Mouse (Mus musculus): Measurements from ENCODE around the gene Foxe1. TPM values are rescaled to one million over a fixed set of nuclear protein-coding genes. Genes with fewer than 3 reads are reported as not detected.

Foxe1 gene
- polyA plus RNA-seq, 1 experiment from 2014 or later = 0.08 TPM

DNA sequence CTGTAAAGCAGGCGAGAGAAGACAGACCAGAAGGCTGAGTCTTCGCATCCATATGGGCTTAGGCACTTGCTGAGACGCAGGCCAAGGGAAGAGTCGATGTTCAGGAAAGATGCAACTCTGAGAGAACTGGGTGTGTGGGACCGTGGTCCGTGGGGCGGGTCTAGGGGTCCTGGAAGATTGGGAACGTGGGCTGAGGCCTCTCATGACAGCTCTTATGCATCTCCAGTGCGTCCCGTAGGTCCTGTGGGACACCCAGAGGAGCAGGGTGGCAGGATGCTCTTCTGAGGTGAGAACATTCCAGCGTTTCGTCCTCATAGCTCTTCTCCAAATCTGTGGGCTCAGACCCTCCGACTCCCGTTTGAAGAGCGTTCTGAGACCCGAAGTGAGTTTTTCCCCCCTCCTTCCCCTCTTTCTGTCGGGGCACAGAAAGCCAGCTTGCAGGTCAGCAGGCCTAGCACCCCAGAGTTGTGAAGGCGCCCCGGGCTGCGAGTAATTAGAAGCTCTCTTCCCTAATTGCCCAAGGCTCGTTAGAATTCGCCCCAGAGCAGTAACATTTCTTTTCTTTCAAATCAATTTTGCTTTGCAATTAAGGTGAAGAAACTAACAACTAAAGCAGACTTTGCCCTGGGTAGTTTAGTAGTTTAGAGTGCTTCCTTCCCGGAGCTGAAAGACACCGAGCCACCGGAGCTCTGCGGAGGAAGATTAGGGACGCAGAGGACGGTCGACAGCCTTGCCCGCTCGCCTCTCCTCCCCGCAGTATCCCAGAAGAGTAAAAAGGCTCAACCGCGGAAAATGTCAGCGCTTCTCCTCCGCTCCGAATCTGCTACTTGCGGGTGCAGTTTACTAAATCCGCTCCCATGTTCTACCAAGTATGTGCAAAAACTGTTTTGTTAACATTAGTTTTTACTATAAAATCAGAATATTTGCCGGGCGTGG is 4.4 kb downstream of the Foxe1 start:
- DNase-seq (ENCODE audit: low spot score) = no peak

DNA sequence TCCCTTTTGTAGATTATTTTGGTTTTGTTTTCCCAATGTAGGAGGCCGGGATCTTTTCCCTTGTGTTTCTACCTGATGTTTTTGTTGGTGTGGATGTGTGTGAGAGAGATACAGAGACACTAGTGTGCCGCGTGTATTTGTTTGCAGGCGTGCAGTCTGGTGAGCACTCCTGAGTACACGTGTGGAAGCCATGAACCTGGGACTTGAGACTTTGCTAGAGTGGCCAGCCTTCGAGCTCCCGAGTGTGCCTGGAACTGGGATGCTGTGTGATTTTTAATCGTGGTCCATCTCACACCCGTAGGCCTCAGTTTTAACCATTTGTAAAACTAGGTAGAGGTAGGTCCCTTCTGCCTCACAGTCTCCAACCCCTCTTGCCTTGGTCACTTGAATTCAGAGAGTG is 5.5 kb downstream of the Foxe1 start:
- DNase-seq (ENCODE audit: low spot score) = no peak

DNA sequence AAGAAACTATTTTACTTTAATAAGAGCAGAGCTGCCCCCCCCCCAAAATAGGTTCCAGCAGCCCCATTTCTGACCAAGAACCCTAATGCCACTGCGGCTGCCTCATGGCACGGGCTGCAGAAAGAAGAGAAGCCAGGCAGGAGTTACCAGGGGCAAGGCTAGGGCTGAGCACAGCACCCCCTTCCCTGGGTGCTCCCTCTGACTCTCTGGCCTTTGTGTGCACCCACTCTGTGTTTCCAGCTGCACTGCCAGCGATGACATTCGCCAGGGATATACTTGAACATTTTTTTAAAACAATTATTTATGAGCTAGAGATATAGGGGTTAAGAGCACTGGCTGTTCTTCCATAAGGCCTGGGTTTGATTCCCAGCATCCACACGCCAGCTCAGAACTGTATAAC is 6.1 kb downstream of the Foxe1 start:
- no peak for DNase-seq (ENCODE audit: low spot score)

DNA sequence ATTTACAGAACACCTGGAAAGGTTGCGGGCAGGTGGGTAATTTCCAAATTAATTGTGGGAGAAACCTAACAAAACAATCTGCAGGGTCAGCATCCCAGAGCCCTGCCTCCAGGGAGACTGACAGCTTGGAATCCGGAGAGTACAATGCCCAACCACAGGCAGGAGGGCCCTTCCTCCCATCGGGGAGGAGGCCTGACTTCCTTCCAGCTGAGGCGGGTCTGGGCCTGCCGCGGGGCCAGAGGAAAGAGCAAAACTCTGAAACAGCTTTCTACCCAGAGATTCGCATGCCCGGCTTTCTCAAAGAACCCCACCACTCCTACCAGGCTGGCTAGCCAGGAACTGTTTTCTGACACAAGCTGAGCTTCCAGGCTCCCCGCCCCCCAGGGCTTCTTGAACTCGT is 9.6 kb downstream of the Foxe1 start:
- no peak for DNase-seq (ENCODE audit: low spot score)

DNA sequence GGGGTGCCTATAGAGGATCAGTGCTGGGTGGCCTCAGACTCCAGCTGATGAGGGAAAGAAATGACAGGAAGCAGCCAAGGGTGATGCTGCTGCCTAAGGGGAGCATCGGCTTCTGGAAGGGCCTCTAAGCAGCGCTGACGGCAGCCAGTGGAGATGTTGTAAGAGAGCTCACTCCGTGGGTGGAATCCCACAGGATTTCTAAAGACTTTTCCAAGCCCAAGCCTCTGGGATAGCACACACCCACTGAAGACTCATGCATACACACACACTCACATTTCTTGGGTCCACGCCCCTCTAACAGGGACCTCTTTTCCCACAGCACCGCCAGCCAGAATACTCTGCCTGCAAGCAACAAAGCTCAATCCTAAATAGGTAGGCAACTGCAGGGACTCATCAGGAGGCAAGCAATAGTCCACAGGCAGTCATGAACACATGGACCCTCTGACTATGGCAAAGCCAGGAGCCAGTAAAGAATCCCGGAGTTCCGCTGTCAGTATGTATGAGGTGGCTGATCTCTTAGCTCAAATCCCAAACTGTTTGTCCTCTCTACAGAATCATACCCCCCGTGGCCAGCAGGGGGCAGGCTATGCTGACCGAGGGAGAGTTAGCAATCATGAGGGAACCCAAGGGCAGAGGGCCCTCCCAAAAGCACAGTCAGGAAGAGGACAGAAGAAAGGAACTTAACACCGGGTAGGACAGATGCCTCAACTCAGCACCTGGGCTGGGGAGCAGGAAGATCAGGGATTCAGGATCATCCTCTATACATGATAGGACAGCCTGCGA is 13.1 kb downstream of the Foxe1 start:
- peak; percentile 67 for DNase-seq (ENCODE audit: low spot score)

DNA sequence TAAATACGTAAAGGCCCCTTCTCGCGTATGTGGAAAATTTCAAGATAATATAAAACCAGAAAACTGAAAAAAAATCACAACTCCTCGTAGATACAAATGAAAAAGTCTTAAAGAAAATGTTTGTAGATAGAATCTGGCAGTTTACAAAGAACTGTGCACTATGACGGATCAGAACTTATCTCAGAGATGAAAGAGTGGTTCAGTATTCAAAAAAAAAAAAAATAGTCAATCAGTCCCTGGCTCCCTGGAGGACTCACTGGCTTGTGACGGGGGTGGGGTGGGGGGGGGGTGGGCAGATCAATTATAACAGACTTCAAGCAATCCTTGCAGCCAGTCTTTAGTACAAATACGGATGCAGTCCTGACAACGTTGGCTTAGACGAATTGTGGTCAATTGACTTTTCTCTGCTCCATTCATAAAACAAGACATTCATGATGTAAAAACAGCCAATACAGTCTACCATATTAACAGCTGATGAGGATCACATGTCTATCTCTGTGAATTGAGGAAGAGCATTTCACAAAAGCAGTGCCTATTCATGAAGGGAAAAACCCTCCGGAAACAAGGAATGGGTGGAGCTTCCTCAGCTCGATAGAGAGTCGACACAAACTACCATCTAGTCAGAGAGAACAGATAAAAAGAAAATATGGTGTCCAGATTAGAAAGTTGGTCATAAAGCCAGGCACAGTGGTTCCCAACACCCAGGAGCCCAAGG is 16.3 kb downstream of the Foxe1 start:
- DNase-seq (ENCODE audit: low spot score) = no peak

DNA sequence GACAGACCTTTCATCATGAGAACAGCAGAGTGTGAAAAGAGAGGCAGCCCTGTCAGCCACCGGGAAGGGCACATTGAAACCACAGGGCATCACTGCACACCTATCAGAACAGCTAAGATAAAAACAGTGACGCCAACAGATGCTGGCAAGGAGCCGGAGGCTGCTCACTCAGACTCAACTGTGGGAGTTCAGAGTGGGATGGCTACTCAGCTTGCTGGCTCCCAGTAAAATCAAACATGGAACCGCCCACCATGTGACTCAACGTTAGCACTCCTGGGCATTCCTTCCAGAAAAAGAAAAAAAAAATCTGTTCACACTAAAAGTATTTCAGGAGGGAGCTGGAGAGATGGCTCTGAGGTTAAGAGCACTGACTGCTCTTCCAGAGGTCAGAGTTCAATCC is 17.8 kb downstream of the Foxe1 start:
- DNase-seq (ENCODE audit: low spot score) = no peak

DNA sequence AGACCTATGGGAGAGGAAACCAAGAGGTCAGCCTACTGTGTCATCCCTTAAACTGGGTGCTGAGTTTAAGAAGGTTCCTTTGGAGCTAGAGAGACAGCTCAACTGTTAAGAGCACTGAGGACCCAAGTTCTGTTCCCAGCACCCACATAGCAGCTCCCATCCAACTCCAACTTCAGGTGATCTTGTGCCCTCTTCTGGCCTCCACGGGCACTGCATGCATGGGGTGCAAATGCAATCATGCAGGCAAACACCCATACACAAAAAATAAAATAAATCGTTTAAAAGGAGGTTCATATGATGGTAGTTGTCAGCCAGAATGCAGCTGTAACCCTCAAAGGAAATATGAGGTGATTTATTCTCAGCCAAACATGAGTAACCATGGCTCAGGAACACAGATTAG is 21.0 kb downstream of the Foxe1 start:
- DNase-seq (ENCODE audit: low spot score) = no peak

DNA sequence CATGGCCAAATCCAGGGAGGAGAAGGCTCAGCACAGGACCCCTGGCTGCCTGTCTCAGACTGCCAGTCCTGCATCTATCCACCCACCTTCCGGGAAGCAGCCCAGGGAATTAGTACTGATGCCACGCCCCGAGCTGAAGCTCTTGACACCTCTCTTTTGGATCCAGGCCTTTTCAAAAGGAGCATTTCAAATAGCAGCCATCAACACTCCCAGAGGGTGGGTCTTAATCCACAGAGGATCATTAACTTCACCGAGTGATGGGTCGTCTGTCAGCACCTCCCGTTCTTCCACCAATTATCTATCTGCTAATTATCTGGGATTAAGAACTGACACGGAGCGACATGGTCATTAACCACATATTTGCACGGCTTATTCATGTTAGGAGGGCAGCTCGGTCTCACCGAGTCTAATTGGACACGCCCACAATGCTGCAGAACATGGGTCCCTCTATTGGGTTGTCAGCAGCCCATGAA is 24.1 kb downstream of the Foxe1 start:
- no peak for DNase-seq (ENCODE audit: low spot score)

DNA sequence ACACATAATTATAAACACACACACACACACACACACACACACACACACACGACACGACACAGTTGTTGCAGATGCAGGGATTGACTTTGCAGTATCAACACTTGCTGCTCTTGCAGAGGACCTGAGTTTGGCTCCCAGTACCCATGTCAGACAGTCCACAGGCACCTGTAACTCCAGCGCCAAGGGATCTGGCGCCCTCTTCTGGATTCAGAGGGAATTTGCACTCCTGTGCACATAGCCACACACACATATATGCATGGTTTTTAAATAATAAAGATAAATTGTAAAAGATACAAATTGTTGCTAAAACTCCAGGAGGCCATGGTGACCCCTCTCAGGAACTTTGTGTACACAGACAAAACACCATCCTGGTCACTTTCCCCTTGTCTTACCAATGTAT is 25.7 kb downstream of the Foxe1 start:
- no peak for DNase-seq (ENCODE audit: low spot score)

DNA sequence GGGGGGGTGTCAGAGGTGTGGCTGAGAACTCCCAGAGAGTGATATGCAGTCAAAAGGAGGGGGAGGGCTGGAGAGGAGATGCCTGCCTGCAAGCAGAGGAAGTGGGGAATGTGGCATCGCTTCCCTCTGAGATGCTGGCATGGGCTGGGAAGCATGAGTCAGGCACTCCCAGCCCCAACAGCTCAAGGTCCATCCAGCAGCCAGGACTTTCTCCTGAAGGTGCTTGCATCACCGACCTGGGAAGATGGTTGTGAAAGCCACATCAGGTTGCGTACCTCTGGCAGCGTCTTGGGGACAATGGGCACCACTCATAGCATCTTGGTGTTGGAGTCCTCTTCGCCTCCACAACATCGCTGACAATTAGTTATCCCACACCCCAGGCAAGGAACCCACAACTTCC is 27.0 kb downstream of the Foxe1 start:
- DNase-seq (ENCODE audit: low spot score) = no peak

DNA sequence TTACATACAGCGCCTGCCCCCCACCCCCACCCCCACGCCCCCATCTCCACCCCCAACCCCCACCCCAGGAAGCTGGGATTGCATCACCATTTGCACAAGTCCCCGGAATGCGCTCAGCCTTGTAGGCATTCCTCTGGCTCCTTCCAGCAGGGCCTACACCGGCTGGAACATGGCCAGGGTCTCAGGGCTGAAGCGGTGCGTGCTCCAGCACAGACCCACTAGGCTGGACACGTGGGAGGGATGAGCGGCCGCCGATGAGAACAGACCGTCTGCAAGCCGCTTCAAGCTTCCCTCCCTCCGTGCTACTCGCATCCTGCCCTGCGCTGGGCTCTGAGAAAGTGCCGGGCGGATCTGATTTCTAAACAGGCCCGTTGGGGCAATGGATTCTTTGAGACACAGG is 27.6 kb downstream of the Foxe1 start:
- no peak for DNase-seq (ENCODE audit: low spot score)

DNA sequence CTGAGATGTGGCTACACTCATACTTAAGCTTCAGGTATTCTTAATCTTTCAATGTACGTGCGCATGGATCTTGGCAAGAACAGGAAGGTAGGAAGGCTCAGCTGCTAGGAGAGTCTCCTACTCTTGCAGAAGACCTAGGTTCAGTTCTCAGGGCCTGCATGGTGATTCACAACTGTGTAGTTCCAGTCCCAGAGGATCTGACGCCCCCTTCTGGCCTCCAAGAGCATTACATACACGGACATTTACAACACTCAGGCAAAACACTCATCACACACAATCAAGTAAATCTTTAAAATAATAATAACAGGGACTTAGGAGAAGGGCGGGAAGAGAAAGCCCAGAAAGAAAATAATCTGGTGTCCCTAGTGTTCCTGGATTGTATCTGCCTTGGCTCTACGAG is 31.0 kb downstream of the Foxe1 start:
- peak; percentile 22 for DNase-seq (ENCODE audit: low spot score)

DNA sequence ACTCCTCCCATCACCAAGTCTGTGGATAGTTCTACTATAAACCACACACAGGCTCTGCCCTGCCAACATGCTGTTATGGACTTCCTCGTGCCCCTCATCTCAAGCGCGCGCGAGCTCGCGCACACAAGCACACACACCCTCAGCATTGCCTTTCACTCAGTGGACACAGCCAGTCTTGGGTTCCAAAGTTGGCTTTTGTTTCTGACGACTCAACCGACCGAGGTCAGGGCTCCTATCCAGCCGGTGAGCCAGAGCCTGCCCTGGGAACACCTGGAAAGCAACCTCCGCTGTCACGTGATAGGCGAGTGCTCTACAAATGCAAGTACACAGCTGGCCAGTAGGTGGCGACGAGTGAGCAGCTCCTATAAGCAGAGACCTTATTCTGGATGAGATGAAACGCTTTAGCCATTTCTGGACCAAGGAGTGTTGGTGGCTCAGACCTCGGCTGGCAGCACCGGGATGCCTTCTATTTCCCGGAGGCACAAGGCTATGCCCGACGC is 31.5 kb downstream of the Foxe1 start:
- peak; percentile 65 for DNase-seq (ENCODE audit: low spot score)

DNA sequence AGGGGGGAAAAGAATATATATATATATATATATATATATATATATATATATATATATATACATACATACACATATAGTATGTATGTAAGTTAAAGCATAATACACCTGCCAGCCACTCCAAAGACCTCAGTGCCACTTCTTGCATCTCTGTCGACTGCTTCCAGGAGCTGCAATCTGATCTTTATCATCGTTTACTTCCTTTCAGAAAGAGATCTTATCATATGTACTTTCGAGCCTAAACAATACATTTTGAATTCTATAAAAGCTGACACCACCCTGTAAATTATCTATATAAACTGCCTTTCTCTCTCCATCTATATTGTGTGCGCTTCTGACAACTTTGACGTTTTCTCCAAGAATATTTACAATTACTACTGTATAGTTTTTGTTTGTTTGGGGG is 45.1 kb downstream of the Foxe1 start:
- DNase-seq (ENCODE audit: low spot score) = peak; percentile 31

DNA sequence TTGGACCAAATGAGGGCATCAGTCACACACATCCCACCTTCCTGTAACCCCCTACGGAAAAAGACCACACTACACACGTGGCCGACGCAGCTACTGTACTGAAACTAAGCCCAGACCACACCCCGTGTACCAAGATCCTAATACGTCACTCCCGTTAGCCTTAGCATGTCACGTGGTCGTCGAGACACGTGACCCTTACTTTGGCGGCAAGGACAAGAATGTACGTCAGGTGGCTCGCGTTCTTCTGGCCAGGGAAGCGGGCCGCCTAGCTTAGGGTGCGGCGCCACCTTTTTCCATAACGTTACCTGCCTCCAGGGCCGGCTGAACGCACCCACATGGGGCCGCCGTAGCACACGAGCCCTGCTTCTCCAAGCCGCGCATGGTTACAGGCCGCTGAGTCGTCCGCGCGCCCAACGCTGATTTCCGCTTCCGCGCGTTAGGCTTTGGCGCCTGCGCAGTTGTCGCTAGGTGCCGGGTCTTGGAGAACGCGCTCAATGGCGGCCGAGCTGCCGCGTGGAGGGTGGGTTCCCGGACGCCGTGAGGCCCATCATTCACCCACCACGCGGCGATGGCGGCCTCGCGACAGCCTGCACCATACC is 45.7 kb downstream of the Foxe1 start, which contains the start of gene Trmo:
Gene Trmo (minus strand): TSS at position 425 of the 599 bp plus-strand sequence.
- DNase-seq (ENCODE audit: low spot score) = peak; percentile 98

DNA sequence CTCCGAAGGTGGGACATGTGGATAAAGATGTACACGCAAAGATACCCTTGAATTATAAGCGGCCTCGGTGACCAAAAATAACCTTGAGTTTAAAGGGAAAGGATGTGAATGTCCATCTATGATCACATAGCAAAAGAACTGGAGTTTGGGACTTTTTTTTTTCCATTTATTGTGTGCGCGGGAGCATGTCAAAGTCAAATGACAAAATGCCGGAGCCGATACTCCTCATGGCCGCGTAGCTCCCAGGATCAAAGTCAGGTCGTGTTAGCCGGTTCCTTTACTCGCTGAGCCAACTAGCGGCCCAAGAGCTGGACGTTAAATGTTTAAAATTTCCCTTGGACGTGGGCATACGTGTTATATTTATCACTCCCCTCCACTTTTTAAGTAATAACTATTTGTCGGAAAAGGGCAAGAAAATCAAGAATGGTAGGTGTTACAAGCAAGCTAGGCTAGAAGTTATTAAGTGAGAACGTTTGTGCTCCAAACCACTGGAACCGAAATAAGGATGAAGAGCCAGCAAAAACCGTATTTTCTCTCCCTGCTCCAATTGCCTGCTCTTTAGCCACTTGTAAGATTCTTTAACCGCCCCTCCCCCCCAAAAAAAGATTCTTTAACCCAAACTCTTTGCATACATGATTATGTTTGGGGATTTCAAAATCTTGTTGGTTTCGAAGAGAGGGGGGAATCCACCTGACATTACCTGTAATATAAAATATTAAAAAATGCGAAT is 46.4 kb downstream of the Foxe1 start:
- DNase-seq (ENCODE audit: low spot score) = peak; percentile 46

DNA sequence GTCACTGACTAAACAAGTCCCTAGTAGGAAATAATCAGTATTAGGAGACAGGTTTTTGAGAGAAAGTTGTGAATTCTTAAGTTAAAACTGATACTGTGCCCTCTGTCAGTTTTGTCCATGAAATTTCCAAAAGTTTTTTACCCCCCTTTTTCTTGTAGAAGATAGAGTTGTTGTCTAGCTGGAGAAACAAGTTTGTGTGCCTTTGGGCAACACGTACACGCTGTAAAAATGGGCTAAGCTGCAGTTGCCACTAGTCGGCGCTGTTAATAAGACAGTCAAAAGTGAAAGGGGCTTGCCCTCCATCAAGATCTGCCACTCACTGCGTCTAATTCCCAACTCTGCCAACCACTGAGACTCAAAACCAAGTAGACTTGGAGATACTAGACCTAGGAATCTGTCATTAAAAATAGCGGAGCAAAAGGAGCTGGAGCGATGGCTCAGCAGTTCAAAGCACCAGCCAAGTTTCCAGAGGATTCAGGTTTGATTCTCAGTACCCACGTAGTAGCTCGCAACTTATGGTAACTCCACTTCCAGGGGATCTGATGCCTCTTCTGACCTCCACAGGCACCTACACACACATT is 47.1 kb downstream of the Foxe1 start:
- DNase-seq (ENCODE audit: low spot score) = peak; percentile 93

DNA sequence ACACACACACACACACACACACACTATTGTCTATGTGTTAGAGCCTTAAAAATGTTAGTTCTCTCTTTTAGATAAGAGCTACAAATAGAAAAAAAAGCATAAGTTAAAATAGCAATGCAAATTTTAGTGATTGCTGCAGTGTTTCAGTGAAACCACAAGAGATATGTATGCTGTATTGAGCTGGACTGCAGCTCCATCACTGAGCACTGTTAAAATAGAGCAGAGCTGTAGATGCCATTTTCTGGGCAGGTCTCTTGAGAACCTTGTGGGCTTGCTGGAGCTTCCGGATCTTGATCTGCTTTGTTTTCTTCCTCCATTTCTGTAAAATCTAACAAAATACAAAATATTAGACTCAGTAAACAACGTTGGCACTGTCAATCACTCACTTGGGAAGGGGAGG is 51.0 kb downstream of the Foxe1 start:
- no peak for DNase-seq (ENCODE audit: low spot score)

DNA sequence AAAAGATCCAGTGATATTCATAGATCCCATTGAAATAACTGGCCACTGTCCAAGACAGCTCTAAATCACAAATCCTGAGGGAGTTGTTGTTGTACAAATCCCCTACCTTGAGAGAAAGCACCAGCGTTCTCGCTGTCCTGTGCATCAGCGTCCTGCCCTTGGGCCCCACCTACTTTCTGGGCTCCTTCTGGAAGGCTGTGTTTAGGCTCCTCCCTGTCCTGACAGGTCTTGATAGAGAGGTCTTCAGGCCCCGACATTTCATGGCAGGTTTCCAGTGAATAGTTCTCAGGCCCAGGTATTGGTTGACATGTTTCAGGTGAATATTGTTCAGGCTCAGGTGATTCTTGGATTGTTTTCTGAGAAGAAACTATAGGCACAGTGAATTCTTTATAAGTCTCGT is 52.3 kb downstream of the Foxe1 start:
- no peak for DNase-seq (ENCODE audit: low spot score)
